Mouse (Mus musculus) regulatory T cell (primary cell): ENCODE measurements at regions not wholly inside any gene's neighbourhood (a gene's known extent, or its start where the extent isn't known, plus 50 kb on each side); places are given as distances from the start of the nearest gene placed in this dataset.
"Not testable (repeated sequence)": the region's sequence is repeated elsewhere in the genome, so short reads cannot be mapped to it uniquely, and the experiment has no call there.

Experiments used
- in situ Hi-C: fragments of 300-600 bp; cut with MboI, MseI; formaldehyde crosslinking; loops from one replicate; pipeline ENCODE4 v1.15.1; 2025; ENCODE audit warnings: high pct_unique_total_duplicates

DNA sequence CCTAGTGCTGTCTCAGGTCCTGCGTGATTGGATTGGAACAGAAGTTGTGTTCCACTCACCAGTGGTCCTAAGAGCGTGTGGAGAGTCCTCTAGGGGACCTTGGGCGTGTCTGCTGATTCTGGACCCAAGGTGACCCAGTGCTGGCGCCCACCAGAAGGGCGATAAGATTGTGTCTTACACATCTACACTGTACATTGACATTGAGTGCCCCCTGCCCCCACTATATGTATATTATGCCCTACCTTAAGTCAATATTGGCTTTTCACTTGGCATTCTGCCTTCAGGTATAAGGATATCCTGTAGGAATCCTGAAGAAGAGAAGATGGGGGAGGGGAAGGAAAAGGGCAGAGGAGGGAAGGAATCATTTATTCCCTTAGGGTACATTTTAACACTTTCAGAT is 260.2 kb upstream of the Rgs17 start:
- in situ Hi-C loops: no loop called here

DNA sequence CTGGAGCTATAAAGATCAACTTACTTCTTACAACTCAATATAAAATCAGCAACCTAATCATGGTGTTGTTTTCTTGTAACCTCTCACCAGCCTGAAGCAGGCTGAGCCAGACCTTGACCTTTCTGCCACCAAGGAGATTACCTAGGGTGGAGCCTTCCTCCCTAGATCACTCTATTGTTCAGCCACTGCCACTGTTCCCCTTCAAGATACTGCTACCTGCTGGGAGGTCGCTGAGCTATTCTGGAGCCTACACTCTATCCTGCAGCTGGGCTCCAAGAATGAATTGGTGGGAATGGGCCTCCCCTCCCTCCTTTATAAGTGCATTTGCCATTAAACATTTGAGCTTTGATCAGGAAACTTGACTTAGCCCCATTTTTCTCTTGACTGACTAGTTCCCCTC is 242.1 kb upstream of the Rgs17 start:
- in situ Hi-C loops: loop anchor here (5.0 kb wide), 1 partner anchor 33 kb away; no protein-coding TSS in a partner anchor

GRCm38 (mm10) chr10:6156941-6157340 is 234.7 kb upstream of the Rgs17 start:
- in situ Hi-C loops: no loop called here

DNA sequence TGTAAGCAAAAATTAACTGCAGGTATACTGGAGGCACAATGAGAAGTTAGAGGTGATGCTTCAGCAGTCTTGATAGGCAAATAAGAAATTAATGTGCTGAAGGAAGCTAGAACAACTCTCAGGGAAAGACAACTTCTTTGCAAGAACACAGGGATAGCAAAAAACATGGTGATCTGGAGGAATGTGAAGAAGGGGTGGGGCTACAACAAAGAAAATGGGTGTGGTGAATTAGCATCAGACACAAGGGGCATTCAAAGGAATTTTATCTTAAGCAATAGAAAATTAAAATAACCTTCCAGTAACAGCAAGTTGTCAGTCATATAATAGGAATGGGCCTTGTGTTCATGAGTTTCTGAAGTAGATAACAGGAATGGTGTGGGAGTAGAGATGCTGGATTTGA is 211.9 kb upstream of the Rgs17 start:
- in situ Hi-C loops: no loop called here

- in situ Hi-C loops: not testable (repeated sequence)
Observed at GRCm38 (mm10) chr10:6124423-6124822, 202.2 kb upstream of the Rgs17 start.

GRCm38 (mm10) chr10:6114883-6115622 is 192.9 kb upstream of the Rgs17 start:
- in situ Hi-C loops: no loop called here
